Mouse (Mus musculus) myocyte (in vitro differentiated cells): ENCODE measurements around the gene Myo1g. TPM values are rescaled to one million over a fixed set of nuclear protein-coding genes. Genes with fewer than 3 reads are reported as not detected.
"Not testable (repeated sequence)": the region's sequence is repeated elsewhere in the genome, so short reads cannot be mapped to it uniquely, and the experiment has no call there.

Experiments used
- H3K27me3 ChIP-seq: one replicate; pipeline ENCODE4 v1.6.1; 2011; ENCODE audit not compliant: control insufficient read depth, insufficient read depth, insufficient read length
- H3K36me3 ChIP-seq: one replicate; pipeline ENCODE4 v1.6.1; 2011; ENCODE audit not compliant: control insufficient read depth, insufficient read depth
- H3K4me2 ChIP-seq: one replicate; pipeline ENCODE4 v1.6.1; 2011; ENCODE audit warnings: low read depth, control low read depth
- H3K4me3 ChIP-seq: one replicate; pipeline ENCODE4 v1.5.1; 2011; ENCODE audit warnings: mild to moderate bottlenecking, control low read depth, moderate library complexity
- H3K79me2 ChIP-seq: one replicate; pipeline ENCODE4 v1.6.1; 2011; ENCODE audit not compliant: control insufficient read depth, insufficient read depth
- H3ac ChIP-seq: one replicate; pipeline ENCODE4 v1.6.1; 2011; ENCODE audit not compliant: control insufficient read depth, insufficient read length
- CEBPB ChIP-seq: IDR thresholded peaks from 2 replicates; pipeline ENCODE4 v1.6.1; 2011; ENCODE audit warnings: mild to moderate bottlenecking, moderate library complexity; ENCODE audit not compliant: poor library complexity, insufficient read depth, severe bottlenecking
- E2F4 ChIP-seq: IDR thresholded peaks from one replicate; pipeline ENCODE4 v1.6.1; 2011; ENCODE audit warnings: mild to moderate bottlenecking, control low read depth, moderate library complexity; ENCODE audit not compliant: insufficient read depth
- MAX ChIP-seq: IDR thresholded peaks from one replicate; pipeline ENCODE4 v1.6.1; 2011; ENCODE audit warnings: low read depth, mild to moderate bottlenecking, control low read depth
- MYOD1 ChIP-seq, 3 experiments: IDR thresholded peaks; one replicate each; pipeline ENCODE4 v1.6.1; 2011; ENCODE audit warnings: control low read depth in 2 of 3, low read depth in 2 of 3, mild to moderate bottlenecking in 2 of 3, moderate library complexity in 1 of 3; ENCODE audit not compliant: insufficient read length in 2 of 3, control insufficient read depth in 1 of 3
- MYOG ChIP-seq, 3 experiments: IDR thresholded peaks; one replicate each; pipeline ENCODE4 v1.6.1; 2011; ENCODE audit warnings: control low read depth in 2 of 3, low read depth in 2 of 3, mild to moderate bottlenecking in 2 of 3; ENCODE audit not compliant: insufficient read length in 2 of 3, control insufficient read depth in 1 of 3, insufficient read depth in 1 of 3
- POLR2A ChIP-seq: IDR thresholded peaks from one replicate; pipeline ENCODE4 v1.6.1; 2011; ENCODE audit warnings: low read depth, mild to moderate bottlenecking, control low read depth, moderate library complexity; ENCODE audit not compliant: insufficient read length
- POLR2AphosphoS2 ChIP-seq: IDR thresholded peaks from one replicate; pipeline ENCODE4 v1.6.1; 2011; ENCODE audit warnings: low read depth, control low read depth; ENCODE audit not compliant: insufficient read length
- REST ChIP-seq: IDR thresholded peaks from one replicate; pipeline ENCODE4 v1.6.1; 2011; ENCODE audit warnings: mild to moderate bottlenecking, control low read depth, moderate library complexity; ENCODE audit not compliant: insufficient read depth, insufficient read length
- SRF ChIP-seq: IDR thresholded peaks from one replicate; pipeline ENCODE4 v1.6.1; 2011; ENCODE audit warnings: low read depth; ENCODE audit not compliant: control insufficient read depth, insufficient read length
- TCF12 ChIP-seq: IDR thresholded peaks from one replicate; pipeline ENCODE4 v1.6.1; 2011; ENCODE audit warnings: mild to moderate bottlenecking, control low read depth; ENCODE audit not compliant: poor library complexity, insufficient read depth, severe bottlenecking
- TCF3 ChIP-seq: IDR thresholded peaks from one replicate; pipeline ENCODE4 v1.6.1; 2011; ENCODE audit warnings: low read depth, control low read depth; ENCODE audit not compliant: insufficient read length
- USF1 ChIP-seq: IDR thresholded peaks from one replicate; pipeline ENCODE4 v1.6.1; 2011; ENCODE audit warnings: low read depth, mild to moderate bottlenecking, control low read depth, moderate library complexity
- polyA plus RNA-seq: library from polyadenylated mRNA; unstranded; fragments of >200 nt; fragmentation: generic; extraction: Trizol; gene quantifications from one replicate; pipeline ENCODE4 v1.2.1, GENCODE M21; 2012; ENCODE audit warnings: missing spikeins

The Myo1g gene
- polyA plus RNA-seq, 1 experiment = 0.04 TPM

GRCm38 (mm10) chr11:6527256-6528185 is 6.8 kb upstream of the Myo1g start:
- Histone ChIP-seq H3K36me3 (peaks cover 37% of the 10 kb centered on the region), H3K4me3 (peak overlapping the region; percentile 96), H3ac (peak overlapping the region; percentile 42), H3K27me3 (no peaks in the 10 kb centered on the region), H3K79me2 (peaks cover 28% of the 10 kb centered on the region), H3K4me2 (peak overlapping the region; percentile 90)
- TF ChIP-seq REST (no peak), MAX (no peak), TCF12 (no peak), POLR2AphosphoS2 (no peak), TCF3 (no peak), USF1 (no peak), MYOD1 (IDR thresholded peaks at IDR 0.05; ENCODE audit: control insufficient read depth in 1 of 3, insufficient read length in 2 of 3, low read depth in 2 of 3) (no peak), E2F4 (no peak), SRF (no peak), MYOG (IDR thresholded peaks at IDR 0.05; ENCODE audit: control insufficient read depth in 1 of 3, insufficient read depth in 1 of 3, insufficient read length in 2 of 3, low read depth in 2 of 3) (no peak), CEBPB (no peak), POLR2A (no peak)

GRCm38 (mm10) chr11:6526526-6527255 is 5.9 kb upstream of the Myo1g start:
- Histone ChIP-seq H3K4me2 (peak overlapping the region; percentile 90), H3K79me2 (peaks cover 28% of the 10 kb centered on the region), H3K4me3 (peak overlapping the region; percentile 96), H3K36me3 (peaks cover 37% of the 10 kb centered on the region)
- not testable (repeated sequence) for H3K27me3 ChIP-seq, H3ac ChIP-seq
- TF ChIP-seq MAX (peak; percentile 89), USF1 (peak; percentile 88)

- no peak overlapping the region for H3ac ChIP-seq
- peaks cover 37% of the 10 kb centered on the region for H3K36me3 ChIP-seq
- H3K27me3 ChIP-seq = no peaks in the 10 kb centered on the region
These were observed 4.5 kb upstream of the Myo1g start for GRCm38 (mm10) chr11:6525241-6525640.

GRCm38 (mm10) chr11:6524880-6525238 is 4.1 kb upstream of the Myo1g start:
- Histone ChIP-seq H3K36me3 (peaks cover 37% of the 10 kb centered on the region), H3K4me3 (no peak overlapping the region), H3ac (no peak overlapping the region), H3K27me3 (no peaks in the 10 kb centered on the region), H3K4me2 (no peak overlapping the region), H3K79me2 (peaks cover 28% of the 10 kb centered on the region)
- no peak for TF ChIP-seq MYOG (IDR thresholded peaks at IDR 0.05; ENCODE audit: control insufficient read depth in 1 of 3, insufficient read depth in 1 of 3, insufficient read length in 2 of 3, low read depth in 2 of 3)
- TF ChIP-seq E2F4 = no peak
- no peak for TF ChIP-seq USF1
- TF ChIP-seq TCF12 = no peak
- no peak for TF ChIP-seq TCF3
- no peak for TF ChIP-seq MAX
- TF ChIP-seq POLR2A = peak; percentile 32
- peak; percentile 78 for TF ChIP-seq POLR2AphosphoS2
- no peak for TF ChIP-seq CEBPB
- no peak for TF ChIP-seq REST

More at GRCm38 (mm10) chr11:6525241-6525640, 4.5 kb upstream of the Myo1g start:
- Histone ChIP-seq H3K79me2 (peaks cover 28% of the 10 kb centered on the region), H3K4me2 (no peak overlapping the region), H3K4me3 (no peak overlapping the region)
- TF ChIP-seq REST (no peak), MYOD1 (IDR thresholded peaks at IDR 0.05; ENCODE audit: control insufficient read depth in 1 of 3, insufficient read length in 2 of 3, low read depth in 2 of 3) (no peak), MYOG (IDR thresholded peaks at IDR 0.05; ENCODE audit: control insufficient read depth in 1 of 3, insufficient read depth in 1 of 3, insufficient read length in 2 of 3, low read depth in 2 of 3) (no peak), TCF3 (no peak), E2F4 (no peak), MAX (no peak), POLR2AphosphoS2 (no peak), SRF (no peak), USF1 (no peak), CEBPB (no peak)
